Mouse (Mus musculus) lung, adult 2 months (tissue): ENCODE results near the gene Socs4.

Experiments used
- CTCF ChIP-seq: fragments of 200-500 bp; IDR thresholded peaks from 2 replicates; pipeline ENCODE4 v1.5.1; 2011; ENCODE audit warnings: mild to moderate bottlenecking, low read length, control low read depth; ENCODE audit not compliant: insufficient read depth
- POLR2A ChIP-seq: fragments of 200-500 bp; IDR thresholded peaks from 2 replicates; pipeline ENCODE4 v1.6.1; 2011; ENCODE audit warnings: low read depth, mild to moderate bottlenecking, control low read depth, low read length, borderline replicate concordance; ENCODE audit errors: extremely low read depth

DNA sequence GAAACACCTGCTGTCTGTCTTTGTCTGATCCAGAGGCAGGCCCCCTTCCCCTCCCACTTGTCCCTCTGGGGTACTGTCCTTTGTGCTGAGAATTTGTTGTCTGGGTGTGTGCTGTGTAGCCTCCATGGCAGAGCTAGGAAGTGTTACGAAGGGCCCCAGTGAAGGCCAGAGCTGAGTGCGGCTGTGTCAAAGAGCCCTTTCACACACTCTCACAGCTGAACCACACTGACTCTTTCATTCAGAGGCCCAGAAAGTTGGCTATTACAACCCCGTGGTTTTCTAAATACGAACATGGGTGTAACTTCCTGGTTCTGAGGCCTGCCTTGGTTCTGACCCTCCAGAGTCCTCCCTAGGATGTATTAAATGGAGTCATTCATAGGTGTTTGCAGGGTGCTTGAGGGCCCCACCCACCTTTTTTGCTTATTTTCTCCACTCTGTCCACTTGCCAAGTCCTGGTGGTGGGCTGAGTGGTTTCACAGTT is 65.1 kb downstream of the Socs4 start:
- TF ChIP-seq CTCF (no peak), POLR2A (no peak)
